In genomic region chr3:137680923-137681322, GRCm38 (mm10) we compare ENCODE assay signal across 8 mouse cellular contexts. TPM values are rescaled to one million over a fixed set of nuclear protein-coding genes. Genes with fewer than 3 reads are reported as not detected.
DNase-seq lines count a peak whose midpoint lies in the region; ATAC-seq lines count a peak whose summit lies in the region.

No protein-coding gene starts in this region.

- no peaks in the 10 kb centered on the region for H3K9me3 ChIP-seq in kidney, embryonic 14.5 days (ENCODE audit: control insufficient read depth, low read length)

- H3K27ac ChIP-seq in kidney, embryonic 14.5 days (ENCODE audit: low read depth, low read length) = no peak overlapping the region

- no peak overlapping the region for H3K4me3 ChIP-seq in kidney, embryonic 14.5 days (ENCODE audit: low read length)

- H3K27me3 ChIP-seq in kidney, embryonic 14.5 days (ENCODE audit: control insufficient read depth, insufficient read depth, low read length) = no peaks in the 10 kb centered on the region

- ATAC-seq in kidney, embryonic 14.5 days (ENCODE audit: low FRiP score, low TSS enrichment) = no peak; the same call in 1 of the 2 replicates
- peak; percentile 30; the same call in 1 of the 2 replicates for ATAC-seq in granulocyte monocyte progenitor cell, adult 5-6 weeks (replicated peaks; ENCODE audit: poor library complexity, severe bottlenecking)
- no peak for ATAC-seq in activated CD4-positive, CD25-positive, alpha-beta regulatory T cell, adult 4 months

- no peak overlapping the region for H3K4me2 ChIP-seq in kidney, embryonic 14.5 days (replicated peaks; ENCODE audit: low read depth, low read length)

- H3K4me1 ChIP-seq in kidney, embryonic 14.5 days (ENCODE audit: control insufficient read depth, insufficient read depth, low read length) = no peaks in the 10 kb centered on the region

- H3K9ac ChIP-seq in kidney, embryonic 14.5 days (ENCODE audit: low read depth, low read length) = no peak overlapping the region

- 5% methylated on average over 3 of the region's 3 CpGs for WGBS in kidney, embryonic 14.5 days

- no peaks in the 10 kb centered on the region for H3K36me3 ChIP-seq in kidney, embryonic 14.5 days (ENCODE audit: control insufficient read depth, insufficient read depth, low read length)

- DNase-seq in kidney, adult 11 months = peak; percentile 63
- DNase-seq in cerebellum, postnatal 36 days = peak; percentile 62 to 68
- peak; percentile 71 for DNase-seq in kidney, adult 9 months
- DNase-seq in lung, postnatal 10 days = peak; percentile 67
- DNase-seq in right cerebral cortex, postnatal 25 days = peak; percentile 23

RNA-seq across cellular contexts. Expression of gene Gm21962, which starts 9.6 kb away (rescaled TPM):
- not detected in 2 replicates for polyA plus RNA-seq in kidney, embryonic 14.5 days (2014; fragmentation: Nextera tagmentation; extraction: Ambion mirVana)
- total RNA-seq in granulocyte monocyte progenitor cell, adult 5-6 weeks (2014; fragmentation: Nextera tagmentation) = not detected in 2 replicates
- 0.13 TPM in 1 of 2 replicates, not detected in the other for total RNA-seq in granulocyte monocyte progenitor cell, adult 5-6 weeks (2017)
- polyA plus RNA-seq in activated CD4-positive, CD25-positive, alpha-beta regulatory T cell, adult 4 months (2017; shearing (Covaris generic)) = not detected

RNA-seq across cellular contexts. Expression of gene Ddit4l, which starts 59.5 kb away (rescaled TPM):
- 10.0 and 13.5 TPM in 2 replicates for polyA plus RNA-seq in kidney, embryonic 14.5 days (2014; fragmentation: Nextera tagmentation; extraction: Ambion mirVana)
- not detected in 2 replicates for total RNA-seq in granulocyte monocyte progenitor cell, adult 5-6 weeks (2014; fragmentation: Nextera tagmentation)
- not detected in 2 replicates for total RNA-seq in granulocyte monocyte progenitor cell, adult 5-6 weeks (2017)
- under 1 TPM in 1 of 2 experiments, not detected in 1; 0.60 TPM for polyA plus RNA-seq in activated CD4-positive, CD25-positive, alpha-beta regulatory T cell, adult 4 months (2017; shearing (Covaris generic))
